Mouse (Mus musculus): ENCODE measurements around the gene Dok5. TPM values are rescaled to one million over a fixed set of nuclear protein-coding genes. Genes with fewer than 3 reads are reported as not detected.

Gene Dok5
- polyA plus RNA-seq, 1 experiment = 0.11 TPM

DNA sequence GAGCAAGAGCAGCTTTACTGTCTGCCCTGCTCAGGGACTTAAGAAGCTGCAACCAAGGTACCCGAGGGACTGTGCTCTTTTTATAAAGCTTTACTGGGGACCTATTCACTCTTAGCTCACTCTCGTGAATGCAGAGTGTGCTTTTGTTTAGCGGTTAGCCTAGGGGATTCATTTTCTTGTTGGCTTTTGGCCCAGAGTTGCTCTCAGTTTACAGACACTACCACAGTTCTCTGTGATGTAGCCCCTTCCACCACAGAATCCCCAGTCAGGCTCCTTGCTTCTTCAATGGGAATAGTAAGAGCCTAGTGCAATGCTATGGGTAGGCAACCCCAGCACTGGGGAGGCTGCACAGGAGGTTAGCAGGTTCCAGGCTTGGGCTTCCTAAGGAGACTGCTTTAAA is 190.7 kb downstream of the Dok5 start:
- H3K4me3 ChIP-seq (ENCODE audit: control insufficient read depth, low read depth, low read length) = no peak overlapping the region
- H3K27me3 ChIP-seq (ENCODE audit: control insufficient read depth, insufficient read depth, low read length) = no peaks in the 10 kb centered on the region
- no peak for TF ChIP-seq POLR2A (IDR thresholded peaks at IDR 0.05; ENCODE audit: control insufficient read depth, low read depth, low read length)
- TF ChIP-seq CTCF (IDR thresholded peaks at IDR 0.05; ENCODE audit: control insufficient read depth, insufficient read depth, insufficient replicate concordance, low read depth, low read length) = no peak
- no peaks in the 10 kb centered on the region for H3K4me1 ChIP-seq (ENCODE audit: control insufficient read depth, insufficient read depth, low read length)
- no peak overlapping the region for H3K27ac ChIP-seq (ENCODE audit: control insufficient read depth, insufficient read depth, low read depth, low read length)
- H3K36me3 ChIP-seq (ENCODE audit: control insufficient read depth, insufficient read depth, low read length) = no peaks in the 10 kb centered on the region

- Histone ChIP-seq H3K27ac (ENCODE audit: control insufficient read depth, insufficient read depth, low read depth, low read length) (no peak overlapping the region), H3K36me3 (ENCODE audit: control insufficient read depth, insufficient read depth, low read length) (no peaks in the 10 kb centered on the region), H3K4me1 (ENCODE audit: control insufficient read depth, insufficient read depth, low read length) (no peaks in the 10 kb centered on the region), H3K4me3 (ENCODE audit: control insufficient read depth, low read depth, low read length) (no peak overlapping the region), H3K27me3 (ENCODE audit: control insufficient read depth, insufficient read depth, low read length) (no peaks in the 10 kb centered on the region)
- TF ChIP-seq POLR2A (IDR thresholded peaks at IDR 0.05; ENCODE audit: control insufficient read depth, low read depth, low read length) = no peak
These were observed 192.5 kb downstream of the Dok5 start for GRCm38 (mm10) chr2:170924131-170924530.

DNA sequence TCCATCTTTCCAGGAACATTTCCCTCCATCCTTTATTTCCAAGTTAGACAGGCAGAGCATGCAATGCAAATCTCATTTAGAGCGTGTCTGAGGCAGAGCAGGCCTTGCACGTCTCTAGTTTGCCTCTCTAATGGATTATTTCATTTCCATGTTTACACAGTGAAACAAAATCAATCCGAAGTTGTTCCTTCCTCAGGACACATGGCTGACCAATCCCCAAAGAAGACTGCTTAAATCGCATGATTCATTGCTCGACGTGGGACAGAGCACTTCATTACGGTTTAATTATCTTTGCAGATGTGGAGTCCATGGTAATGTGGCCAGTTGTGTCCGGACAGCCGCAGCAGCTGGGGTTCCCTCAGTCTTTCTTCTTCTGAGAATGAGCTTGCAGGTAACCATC is 194.6 kb downstream of the Dok5 start:
- Histone ChIP-seq H3K36me3 (ENCODE audit: control insufficient read depth, insufficient read depth, low read length) (no peaks in the 10 kb centered on the region), H3K27me3 (ENCODE audit: control insufficient read depth, insufficient read depth, low read length) (no peaks in the 10 kb centered on the region), H3K4me3 (ENCODE audit: control insufficient read depth, low read depth, low read length) (no peak overlapping the region), H3K4me1 (ENCODE audit: control insufficient read depth, insufficient read depth, low read length) (no peaks in the 10 kb centered on the region), H3K27ac (ENCODE audit: control insufficient read depth, insufficient read depth, low read depth, low read length) (no peak overlapping the region)
- TF ChIP-seq CTCF (IDR thresholded peaks at IDR 0.05; ENCODE audit: control insufficient read depth, insufficient read depth, insufficient replicate concordance, low read depth, low read length) (no peak), POLR2A (IDR thresholded peaks at IDR 0.05; ENCODE audit: control insufficient read depth, low read depth, low read length) (no peak)

Other genes with a start within 250 kb of the Dok5 start
- gene Pfdn4, start 235.4 kb upstream of the Dok5 start, polyA plus RNA-seq (2012; rRNA removed) = 7.7 and 10.8 TPM in 2 replicates
- gene Cyp24a1, start 234.7 kb upstream of the Dok5 start, polyA plus RNA-seq (2012; rRNA removed) = 0.34 and 0.48 TPM in 2 replicates
- 2.9 and 4.1 TPM in 2 replicates for gene 4930470P17Rik, start 129.8 kb upstream of the Dok5 start, polyA plus RNA-seq (2012; rRNA removed)